Mouse (Mus musculus): ENCODE data around the gene Slc12a9. TPM values are rescaled to one million over a fixed set of nuclear protein-coding genes. Genes with fewer than 3 reads are reported as not detected.

Slc12a9 gene
- total RNA-seq, 4 experiments from 2014 or later, result 10.2 to 22.1 (median 16.6) TPM

DNA sequence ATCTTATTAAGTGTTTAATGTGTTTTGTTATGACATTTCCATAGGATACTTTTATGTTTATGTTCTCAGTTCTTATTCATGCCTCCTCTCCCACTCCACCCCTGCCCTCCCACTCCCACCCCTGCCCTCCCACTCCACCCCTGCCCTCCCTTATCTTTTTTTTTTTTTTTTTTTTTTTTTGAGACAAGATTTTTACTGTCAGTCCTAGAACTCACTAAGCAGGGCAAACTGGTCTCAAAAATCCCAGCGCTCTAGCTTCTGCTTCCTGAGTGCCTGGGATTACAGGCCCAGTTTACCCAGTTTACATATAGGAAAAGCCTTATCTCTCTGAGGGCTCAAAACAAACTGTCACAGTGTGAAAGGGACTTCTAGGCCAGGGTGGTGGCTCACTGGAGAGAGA lies 13.0 kb upstream of the Slc12a9 start:
- DNase-seq, result no peak

DNA sequence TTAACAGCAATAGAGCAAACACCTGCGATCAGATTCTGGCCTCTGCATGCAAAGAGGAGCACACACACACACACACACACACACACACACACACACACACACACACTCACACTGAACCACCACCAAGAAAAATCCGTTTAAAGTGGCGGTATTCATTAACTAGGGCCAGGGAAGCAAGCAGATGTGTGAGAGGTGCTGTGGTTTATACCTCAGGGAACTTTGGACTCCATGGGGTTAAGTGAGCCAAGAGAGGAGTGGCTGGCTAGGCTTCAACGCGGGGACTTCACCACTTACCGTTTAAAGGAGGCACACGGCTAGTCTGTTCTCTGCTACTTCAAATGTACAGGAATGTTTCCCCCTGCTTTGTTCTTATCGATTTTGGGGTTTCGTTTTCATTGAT lies 12.4 kb upstream of the Slc12a9 start:
- DNase-seq, result no peak

DNA sequence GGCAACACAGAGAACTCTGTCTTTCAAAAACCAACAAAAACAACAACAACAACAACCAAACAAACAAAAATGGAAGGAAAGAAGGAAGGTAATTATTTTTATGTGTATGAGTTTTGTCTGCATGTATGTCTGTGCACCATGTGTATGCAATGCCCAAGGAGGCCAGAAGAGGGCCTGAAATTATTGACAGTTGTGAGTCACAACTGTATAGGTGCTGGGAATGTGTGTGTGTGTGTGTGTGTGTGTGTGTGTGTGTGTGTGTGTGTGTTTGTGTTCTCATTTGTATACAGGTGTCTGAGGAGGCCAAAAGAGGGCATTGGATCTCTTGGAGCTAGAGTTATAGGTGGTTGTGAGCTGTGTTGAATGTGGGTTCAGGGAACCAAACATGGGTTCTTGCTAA lies 10.5 kb upstream of the Slc12a9 start:
- no peak for DNase-seq

DNA sequence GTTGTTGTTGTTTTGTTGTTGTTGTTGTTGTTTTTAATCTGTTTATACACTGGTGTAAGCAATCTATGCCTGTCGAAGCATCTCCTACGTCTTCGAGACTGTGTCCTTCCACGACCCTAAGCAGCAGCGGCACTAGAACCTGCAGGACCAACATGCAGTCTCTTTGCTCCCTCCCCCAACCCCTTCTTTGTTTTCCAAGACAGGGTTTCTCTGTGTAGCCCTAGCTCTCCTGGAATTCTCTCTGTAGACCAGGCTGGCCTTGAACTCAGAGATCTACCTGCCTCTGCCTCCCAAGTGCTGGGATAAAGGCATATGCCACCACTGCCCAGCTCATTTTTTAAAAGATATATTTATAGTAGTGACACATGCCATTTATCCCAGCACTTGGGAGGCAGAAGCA lies 10.0 kb upstream of the Slc12a9 start:
- DNase-seq, result no peak

DNA sequence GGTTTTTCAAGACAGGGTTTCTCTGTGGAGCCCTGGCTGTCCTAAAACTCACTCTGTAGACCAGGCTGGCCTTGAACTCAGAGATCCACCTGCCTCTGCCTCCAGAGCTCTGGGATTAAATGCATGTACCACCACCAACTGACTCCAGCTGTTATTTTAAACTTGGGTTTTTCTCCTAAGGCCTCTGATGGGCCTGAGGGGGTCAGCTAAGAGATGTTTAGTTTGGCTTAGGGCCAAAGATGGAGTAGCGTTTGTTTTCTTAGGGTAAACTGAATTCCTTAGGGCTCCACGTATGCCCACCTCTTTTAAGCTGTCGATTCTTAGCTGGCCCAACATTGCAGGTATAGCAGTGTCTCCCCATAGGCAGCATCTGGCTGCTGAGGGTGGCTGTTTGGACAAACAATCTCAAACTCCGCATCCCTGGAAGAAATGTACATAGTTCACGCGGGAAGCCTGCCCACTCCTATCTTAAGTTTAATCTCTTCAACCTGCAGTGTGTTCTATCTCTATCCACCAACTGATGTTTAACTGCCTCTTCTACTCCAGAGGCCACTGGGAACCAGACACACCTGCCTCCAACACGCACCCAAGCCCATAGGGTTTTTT lies 9.1 kb upstream of the Slc12a9 start:
- no peak for DNase-seq

DNA sequence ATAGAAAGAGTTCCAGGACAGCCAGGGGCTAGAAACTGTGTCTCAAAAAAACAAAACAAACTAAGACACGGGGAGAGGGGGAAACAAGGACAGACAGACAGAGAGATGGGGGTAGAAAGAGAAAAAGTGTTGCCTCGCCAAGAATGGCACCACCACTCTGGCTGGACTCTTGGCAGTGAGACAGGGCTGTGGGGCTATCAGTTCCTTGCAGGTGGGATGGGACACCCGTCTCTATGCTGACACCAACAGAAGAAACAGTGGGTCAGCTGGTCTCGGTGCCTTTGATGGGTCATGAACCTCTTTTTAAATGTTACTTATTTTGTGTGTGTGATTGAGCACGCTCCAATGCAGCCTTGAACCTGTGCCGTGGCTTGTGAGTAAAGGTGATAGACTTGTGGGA lies 6.8 kb upstream of the Slc12a9 start:
- DNase-seq, result no peak

DNA sequence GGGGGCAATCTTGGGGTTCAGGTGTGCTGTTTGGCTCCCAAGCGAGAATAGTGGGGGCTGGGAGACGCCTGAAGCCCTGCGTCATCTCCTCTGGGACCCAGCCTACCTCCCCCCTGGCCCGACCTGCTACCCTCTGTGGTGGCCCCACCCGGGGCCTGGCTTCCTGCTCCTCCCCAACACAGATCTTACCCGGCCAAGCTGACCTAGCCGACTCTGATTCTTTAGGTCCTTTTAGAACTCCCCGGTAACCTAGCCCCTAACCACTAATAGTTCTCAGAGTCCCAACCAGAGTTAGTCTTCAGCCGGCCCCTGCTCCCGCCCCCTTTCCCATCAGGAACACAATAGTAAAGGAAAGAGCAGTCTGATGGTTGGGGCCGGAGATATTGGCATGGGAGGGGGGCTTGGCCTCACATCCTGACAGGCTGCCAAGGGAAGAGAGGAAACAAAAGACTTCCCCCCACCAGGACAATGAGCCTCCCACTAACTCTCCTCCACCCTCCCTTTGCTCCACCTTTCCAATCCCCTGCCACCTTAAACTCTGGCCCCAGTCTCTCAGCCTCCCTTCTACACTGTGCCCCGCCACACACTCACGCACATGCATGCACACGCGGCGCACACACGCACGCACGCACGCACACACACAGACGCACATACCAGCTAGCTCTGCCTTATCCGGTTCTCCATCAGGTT lies 6.0 kb upstream of the Slc12a9 start:
- DNase-seq, result no peak

DNA sequence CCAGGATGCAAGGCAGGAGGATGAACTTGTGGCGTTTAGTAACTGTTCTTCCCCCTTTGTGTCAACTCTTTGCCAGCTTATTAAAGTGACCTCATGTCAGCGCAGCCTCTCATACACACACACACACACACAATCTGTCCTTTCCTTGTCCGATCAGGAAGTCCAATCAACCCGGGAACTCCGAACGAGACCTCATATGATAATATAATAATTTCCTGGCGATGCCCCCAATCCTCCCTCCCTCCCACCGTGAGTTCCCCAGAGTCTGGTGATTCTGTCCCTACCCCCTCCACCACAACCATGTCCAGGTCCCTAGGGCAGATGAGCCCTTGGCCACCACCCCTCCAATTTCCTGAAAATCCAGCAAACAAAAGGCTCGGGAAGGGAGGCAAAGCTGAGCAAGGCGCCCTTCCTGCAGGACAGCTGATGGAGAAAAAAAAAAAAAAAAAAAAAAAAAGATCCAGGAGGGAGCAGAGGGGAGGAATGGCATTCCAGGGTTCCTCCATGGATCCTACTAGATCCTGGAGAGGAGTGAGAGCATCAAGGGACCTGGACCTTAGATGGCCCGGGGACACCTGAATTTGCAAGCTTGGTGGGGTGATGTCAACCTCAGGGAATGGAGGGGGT lies 5.4 kb upstream of the Slc12a9 start:
- DNase-seq, result no peak

DNA sequence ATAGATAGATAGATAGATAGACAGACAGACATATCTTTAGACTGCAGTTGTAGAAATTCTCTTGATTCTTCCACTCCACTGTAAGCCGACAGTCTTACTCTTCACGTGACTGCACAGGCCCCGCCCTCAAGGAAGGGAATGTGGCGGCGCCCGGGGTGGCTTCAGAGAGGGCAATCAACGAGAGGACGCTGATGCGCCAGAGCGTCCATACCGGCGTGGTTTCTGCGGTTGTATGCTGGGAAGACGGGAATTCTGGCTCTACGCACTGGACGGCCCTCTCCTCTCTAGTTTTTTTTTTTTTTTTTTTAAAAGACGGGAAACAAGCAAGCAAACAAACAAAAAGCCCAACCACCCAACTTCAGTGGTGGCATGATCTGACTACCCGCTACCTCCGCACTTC lies 4.9 kb upstream of the Slc12a9 start:
- peak; percentile 92 for DNase-seq

DNA sequence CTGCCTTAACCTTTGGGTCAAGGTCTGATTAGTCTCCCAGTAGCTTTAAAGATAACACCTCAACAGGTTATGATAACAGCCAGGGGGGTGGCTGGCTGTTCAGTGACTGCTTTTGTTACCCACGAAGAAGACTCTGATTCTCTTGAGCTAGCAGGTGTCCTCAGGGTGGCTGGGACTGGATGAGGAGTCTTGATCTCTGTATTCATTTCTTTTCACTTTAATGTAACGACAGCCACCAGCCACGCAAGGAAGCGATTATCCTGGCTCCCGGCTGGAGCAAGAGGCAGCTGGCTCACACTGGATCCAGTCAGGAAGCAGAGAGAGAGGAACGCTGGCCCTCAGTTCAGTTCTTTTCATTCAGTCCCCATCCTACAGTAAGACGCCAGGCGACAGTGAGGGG lies 3.8 kb upstream of the Slc12a9 start:
- no peak for DNase-seq

DNA sequence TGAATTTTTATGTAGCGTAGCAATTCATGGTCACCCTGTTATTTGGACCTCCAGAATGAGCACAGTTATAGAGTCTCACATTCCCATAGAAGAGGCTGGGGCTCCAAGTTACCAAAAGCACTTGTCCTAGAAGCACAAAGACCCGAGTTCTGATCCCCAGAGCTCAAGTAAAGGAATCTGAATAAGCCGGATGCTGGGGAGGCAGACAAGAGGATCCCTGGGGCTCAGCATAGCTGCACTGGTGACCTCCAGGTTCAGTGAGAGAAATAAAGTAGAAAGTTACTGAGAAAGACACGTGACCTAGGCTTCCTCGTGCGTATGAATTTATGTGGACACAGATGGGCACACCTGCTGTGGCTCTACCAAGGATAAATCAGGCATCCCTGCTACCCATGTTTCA lies 1.7 kb upstream of the Slc12a9 start:
- no peak for DNase-seq

DNA sequence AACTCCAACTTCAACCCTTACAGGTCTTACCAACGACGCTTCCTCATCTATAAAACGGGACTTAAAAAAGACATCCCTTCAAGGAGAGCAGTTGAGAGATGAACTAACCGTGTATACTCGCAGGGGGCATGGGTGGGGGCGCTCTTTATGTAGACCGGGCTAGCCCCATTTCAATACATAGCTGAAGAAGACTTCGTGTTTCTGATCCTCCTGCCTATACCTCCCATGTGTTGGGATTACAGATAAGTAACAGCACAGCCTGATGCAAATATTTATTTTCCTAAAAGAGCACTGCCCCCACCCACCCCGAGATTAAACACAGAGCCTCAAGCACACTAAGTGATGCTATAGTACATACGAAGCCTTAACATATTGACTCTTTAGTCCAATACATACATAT lies 920 bp upstream of the Slc12a9 start:
- DNase-seq, result no peak

DNA sequence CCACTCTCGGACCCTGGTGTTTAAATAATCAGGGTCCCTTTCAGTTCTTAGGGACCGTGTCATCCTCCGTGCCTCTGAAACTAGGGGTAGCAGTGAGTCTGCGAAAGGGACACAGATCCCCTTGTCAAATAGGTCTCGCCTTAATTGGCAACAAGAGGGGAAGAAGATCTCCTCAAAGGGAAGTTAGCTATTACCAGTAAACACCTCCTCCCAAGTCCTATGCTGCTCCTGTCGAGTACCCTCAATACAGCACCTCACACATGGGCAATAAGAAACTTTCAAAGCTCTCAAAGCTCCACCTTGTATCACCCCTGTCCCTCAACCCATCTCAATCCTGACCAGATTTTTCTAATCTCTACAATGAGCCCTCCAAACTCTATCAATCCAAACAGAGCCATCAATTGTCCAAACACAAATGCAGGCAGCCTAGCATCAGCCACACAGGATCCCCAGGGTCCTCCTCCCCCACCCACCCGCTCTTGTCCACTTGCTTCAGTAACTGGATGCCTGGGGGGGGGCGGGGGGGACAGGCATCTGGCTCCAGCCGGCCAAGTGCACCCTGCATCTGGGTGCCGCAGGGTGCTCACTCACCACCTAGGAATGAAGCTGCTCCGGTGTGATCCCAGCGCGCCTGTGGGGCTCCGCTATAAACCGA lies 413 bp downstream of the Slc12a9 start:
- no peak for DNase-seq

DNA sequence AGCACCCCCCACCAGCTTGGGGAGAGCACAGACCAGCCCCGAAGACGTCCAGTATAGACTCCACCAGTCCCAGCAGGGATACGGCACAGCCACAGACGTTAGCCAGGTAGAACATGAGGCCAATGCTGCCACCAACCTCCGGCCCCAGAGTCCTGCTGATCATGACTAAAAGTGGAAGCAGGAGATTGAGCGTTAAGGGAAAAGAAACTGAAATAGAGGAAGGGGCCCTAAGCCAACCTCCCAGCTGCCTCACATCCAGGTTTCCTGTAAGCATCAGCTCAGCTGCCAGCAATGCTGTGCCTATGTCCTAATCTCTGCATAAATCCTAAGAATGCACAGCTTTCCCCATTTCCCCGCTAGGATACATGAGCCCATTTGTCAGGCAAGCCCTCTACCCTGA lies 2.5 kb downstream of the Slc12a9 start:
- DNase-seq, result no peak

DNA sequence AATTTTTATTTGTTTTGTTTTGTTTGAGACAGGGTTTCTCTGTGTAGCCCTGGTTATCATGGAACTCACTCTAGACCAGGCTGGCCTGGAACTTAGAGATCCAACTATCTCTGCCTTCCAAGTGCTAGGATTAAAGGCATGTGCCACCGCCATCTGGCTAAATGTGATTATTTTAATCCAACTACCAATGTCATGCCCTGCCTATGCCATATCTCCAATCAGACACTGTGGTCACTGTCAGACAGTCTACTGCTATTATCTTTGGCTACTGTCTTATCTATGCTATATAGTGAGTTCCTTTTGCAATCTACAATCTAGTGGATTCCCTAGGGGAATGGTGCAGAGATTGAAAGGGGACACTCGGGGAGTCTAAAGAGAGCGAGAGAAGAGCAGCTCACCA lies 12.4 kb downstream of the Slc12a9 start:
- DNase-seq, result no peak

DNA sequence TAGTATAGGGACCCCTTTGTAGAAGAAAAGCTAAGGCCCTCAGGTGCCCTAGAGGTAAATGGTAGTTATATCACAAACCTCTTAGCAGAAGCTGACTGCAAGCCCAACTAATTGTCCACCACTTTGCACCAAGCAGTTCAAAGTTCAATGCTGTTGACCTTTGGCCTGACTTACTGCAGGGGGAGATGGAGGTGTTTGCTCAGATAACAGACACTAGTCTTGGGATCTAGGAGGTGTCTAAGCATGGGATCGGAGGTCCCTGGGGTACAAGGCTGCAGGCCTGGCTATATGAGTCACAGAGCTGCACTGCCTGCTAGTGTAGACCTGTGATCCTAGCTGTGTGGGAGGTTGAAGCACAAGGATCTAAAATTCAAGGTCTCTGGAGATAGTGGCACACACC lies 14.8 kb downstream of the Slc12a9 start:
- DNase-seq, result no peak

DNA sequence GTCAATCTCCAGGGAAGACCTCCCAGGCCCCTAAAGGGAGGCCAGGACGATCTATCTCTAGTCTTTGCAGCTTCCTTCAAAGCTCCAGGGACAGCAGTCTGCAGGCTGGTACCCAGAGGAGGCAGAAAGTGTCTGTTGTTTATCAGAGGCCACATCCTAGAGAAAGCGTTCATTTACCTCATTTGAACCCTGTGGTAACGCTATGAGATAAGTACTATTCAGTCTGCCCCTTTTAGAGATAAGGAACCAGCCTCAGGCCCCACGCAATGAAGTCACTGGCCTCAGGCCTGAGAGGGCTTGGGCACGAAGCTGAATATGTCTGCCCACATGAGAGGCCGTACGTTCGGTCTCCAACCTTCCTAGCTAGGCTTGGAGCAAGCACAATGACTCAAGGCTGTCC lies 16.0 kb downstream of the Slc12a9 start:
- DNase-seq, result no peak

DNA sequence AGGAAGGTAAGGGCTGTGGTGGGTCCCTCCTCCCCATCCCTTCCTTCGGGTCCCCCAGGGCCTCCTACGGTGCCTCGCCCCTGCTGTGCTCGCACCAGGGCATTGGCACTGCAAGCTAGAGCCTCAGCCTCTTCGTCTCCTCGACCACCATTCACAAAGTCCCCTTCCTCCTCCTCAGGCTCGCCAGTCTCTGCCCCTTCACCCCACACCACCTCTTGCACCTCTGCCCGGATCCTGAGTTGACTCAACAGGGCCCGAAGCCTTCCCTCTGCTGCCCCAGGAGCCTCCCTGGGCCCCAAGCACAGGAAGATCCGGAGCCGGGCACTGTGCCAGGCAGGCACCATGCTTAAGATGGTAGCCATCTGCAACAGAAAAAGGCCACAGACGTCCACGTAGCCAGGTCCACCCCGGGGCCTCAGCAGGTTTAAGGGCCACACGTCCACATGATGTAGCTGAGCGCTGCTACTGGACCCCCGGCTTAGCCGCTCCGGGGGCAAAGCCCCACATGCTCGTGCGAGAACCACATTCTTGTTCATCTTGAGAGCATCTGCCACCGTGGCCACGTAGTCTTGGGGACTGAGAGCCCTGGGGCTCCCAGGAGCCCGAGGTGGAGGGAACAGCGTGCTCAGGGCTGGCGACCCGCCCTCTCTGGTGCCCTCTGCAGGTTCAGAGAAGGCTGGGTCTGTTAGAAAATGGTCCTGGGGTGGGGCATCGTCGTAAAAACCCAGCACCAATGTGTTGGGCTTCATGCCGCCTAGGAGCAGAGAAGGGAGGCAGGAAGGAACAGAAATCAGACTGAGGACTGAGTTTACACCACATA lies 18.1 kb downstream of the Slc12a9 start:
- DNase-seq, result no peak

DNA sequence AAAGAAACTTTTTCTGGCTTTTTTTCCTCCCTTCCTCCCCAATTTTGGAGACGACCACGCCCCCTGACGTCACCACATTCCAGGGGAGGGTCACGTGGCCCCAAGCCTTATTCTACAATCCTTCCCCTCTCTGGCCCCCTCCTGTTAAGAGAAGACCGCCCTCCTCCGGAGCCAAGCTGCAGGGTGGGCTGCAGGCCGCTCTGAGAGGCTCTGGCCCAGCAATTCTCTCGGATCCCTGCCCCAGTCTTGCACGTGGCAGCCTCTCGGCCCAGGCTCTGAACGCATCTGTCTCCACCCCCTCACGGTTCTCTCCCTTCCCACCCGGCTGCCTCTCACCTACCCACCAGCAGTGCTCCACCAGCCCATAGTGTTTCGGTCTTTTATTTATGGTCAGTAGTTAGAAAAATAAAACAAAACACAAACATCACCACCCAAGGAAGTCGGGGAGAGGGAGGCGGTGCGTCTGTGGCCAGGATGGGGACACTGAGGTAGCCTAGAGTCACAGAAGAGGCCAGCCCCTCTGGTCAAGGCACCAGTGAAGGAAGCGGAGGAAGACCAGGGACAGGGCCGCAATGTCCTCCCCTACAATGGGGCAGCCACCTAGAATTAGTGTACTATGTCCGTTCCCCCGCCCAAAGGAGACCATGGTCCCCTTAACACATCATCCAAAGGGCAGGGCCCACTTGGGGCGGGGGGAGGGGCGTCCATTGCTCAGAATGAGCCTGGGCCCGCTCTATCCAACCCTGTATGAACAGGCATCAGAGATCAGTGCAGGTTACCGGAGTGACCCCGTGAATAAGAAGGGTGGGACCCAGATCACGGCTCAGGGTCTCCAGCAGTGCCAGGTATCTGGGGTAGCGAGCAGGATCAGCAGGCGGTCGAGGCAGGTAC lies 19.0 kb downstream of the Slc12a9 start, which contains the start of gene Trip6:
Gene Trip6 (minus strand): TSS at position 212 of the 891 bp plus-strand sequence.
- peak; percentile 81 for DNase-seq

DNA sequence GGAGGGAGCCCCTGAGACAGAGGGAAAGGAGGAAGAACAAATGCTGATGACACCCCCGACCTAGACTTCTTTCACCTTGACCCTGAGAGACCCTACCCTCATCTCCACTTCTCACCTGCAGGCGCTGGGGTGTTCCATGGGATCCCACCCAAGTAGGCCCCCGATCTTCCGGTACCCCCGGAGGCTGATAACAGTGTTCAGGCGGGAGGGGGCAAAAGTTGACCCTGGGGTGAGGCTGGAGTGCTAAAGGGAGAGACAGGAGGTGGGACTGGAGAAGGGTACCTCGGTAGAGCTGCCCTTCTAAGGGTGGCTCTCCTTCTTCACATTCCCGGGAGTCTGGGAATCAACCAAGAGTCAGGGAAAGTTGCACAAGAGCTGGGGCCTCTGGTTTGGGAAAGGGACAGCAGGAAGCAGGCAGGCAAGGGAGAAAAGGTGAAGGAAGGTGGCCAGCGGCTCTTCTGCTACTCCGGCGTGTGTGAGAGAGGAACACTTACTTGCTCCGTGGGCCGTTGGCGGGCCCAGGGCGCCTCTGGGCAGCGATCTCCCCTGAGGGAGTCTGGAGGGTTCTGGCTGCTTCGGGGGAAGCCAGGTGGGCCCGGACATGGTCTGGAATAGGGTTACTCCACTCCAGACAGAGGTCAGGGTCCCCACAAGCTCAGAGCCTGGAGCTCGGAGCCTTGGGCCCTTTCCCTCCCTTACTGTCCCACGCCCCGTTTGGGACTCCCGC lies 19.8 kb downstream of the Slc12a9 start:
- no peak for DNase-seq

DNA sequence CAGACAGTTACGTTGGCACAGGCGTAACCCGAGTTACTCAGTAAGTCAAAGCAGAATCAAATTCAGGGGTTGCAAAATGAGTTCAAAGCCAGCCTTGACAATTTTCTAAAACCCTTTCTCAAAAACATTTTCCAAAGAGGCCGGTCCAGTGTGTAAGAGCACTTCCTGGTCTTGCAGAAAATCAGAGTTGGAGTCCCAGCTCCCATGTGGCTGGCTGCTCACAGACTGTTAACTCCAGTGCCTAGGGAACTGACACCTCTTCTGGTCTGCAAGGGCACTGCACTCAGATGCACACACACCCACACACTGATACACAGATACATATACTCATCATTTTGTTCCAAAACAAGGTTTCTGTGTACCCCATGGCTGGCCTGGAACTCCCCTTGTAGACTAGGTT lies 25.0 kb downstream of the Slc12a9 start:
- no peak for DNase-seq

All from adrenal gland, adult 8-10 months (tissue).